Mouse (Mus musculus): ENCODE measurements around the gene Edn3. TPM values are rescaled to one million over a fixed set of nuclear protein-coding genes. Genes with fewer than 3 reads are reported as not detected.

The Edn3 gene
- not detected in 2 replicates for total RNA-seq (2012; rRNA removed)
- not detected in 2 replicates for total RNA-seq (2014; rRNA removed)
- not detected in 2 replicates for polyA plus RNA-seq (2012; ENCODE audit: insufficient read length, low read depth)

GRCm38 (mm10) chr2:174760479-174761121 is at the start of gene Edn3:
Gene Edn3 (plus strand): TSS chr2:174760619.
- H3K4me3 ChIP-seq (replicated peaks in 1 of 3; ENCODE audit: low read depth in 2 of 3, low read length in 2 of 3, poor library complexity in 1 of 3): no peak within 1 kb of the TSS
- no peaks in the 10 kb centered on the region for H3K79me2 ChIP-seq (replicated peaks; ENCODE audit: control insufficient read depth, extremely low read depth, insufficient read depth, poor library complexity, severe bottlenecking)
- peak within 1 kb of the TSS; percentile 74 for H3K4me2 ChIP-seq (ENCODE audit: insufficient read depth, low read depth, poor library complexity, severe bottlenecking)
- peaks cover 45% of the 10 kb centered on the region for H3K27me3 ChIP-seq (replicated peaks)
- H3K27ac ChIP-seq (ENCODE audit: insufficient read depth, low read depth): no peak within 1 kb of the TSS
- no peak for TF ChIP-seq NELFE (IDR thresholded peaks at IDR 0.05; ENCODE audit: low read depth, low read length)
- TF ChIP-seq RCOR1 (conservative IDR thresholded peaks at IDR 0.05; ENCODE audit: low read depth, low read length): no peak
- TF ChIP-seq UBTF (IDR thresholded peaks at IDR 0.05; ENCODE audit: low read depth, low read length): peak; percentile 94
- no peaks in the 10 kb centered on the region for H3K9me3 ChIP-seq (replicated peaks; ENCODE audit: low read length)
- no peak for DNase-seq (ENCODE audit: extremely low read depth)
- dilution Hi-C loops (cut with MboI; ENCODE audit: extremely low pct_ligation_motif_present, extremely low pct_unique_long_range_greater_than_20kb, low sequenced_read_pairs): no loop called here
- in situ Hi-C loops (cut with MboI; ENCODE audit: low pct_ligation_motif_present, low pct_unique_long_range_greater_than_20kb, low sequenced_read_pairs): no loop called here
- H3K4me1 ChIP-seq (ENCODE audit: control insufficient read depth in 1 of 2, insufficient read depth in 2 of 2): peaks cover 17 to 26% of the 10 kb centered on the region in 2 experiments
- no peak within 1 kb of the TSS for H3K9ac ChIP-seq (ENCODE audit: insufficient read depth, low read depth)
- no peaks in the 10 kb centered on the region for H3K36me3 ChIP-seq (replicated peaks in 1 of 2; ENCODE audit: control insufficient read depth in 1 of 2, insufficient read depth in 1 of 2, low read length in 1 of 2)

DNA sequence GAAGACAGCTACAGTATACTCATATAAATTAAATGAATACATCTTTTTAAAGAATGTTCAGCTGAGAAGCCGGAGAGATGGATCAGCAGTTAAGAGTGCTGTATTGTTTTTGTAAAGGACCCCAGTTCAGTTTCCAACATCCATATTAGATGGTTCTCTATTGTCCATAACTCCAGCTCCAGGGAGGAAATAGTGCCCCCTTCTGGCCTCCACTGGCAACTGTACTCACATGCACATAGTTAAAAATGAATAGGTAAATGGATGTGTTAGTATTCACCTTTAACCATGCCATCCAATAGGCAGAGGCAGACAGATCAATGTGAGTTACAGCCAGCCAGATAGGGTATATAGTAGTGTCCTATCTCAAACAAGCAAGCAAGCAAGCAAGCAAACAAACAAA is 48.4 kb upstream of the Edn3 start:
- Histone ChIP-seq H3K9me3 (replicated peaks; ENCODE audit: low read length) (no peaks in the 10 kb centered on the region), H3K27me3 (replicated peaks) (no peaks in the 10 kb centered on the region), H3K27ac (ENCODE audit: insufficient read depth, low read depth) (no peak overlapping the region), H3K4me3 (replicated peaks in 1 of 3; ENCODE audit: low read depth in 2 of 3, low read length in 2 of 3, poor library complexity in 1 of 3) (no peak overlapping the region), H3K79me2 (replicated peaks; ENCODE audit: control insufficient read depth, extremely low read depth, insufficient read depth, poor library complexity, severe bottlenecking) (no peaks in the 10 kb centered on the region), H3K36me3 (replicated peaks in 1 of 2; ENCODE audit: control insufficient read depth in 1 of 2, insufficient read depth in 1 of 2, low read length in 1 of 2) (peaks cover 0 to 3% of the 10 kb centered on the region in 2 experiments), H3K4me1 (ENCODE audit: control insufficient read depth in 1 of 2, insufficient read depth in 2 of 2) (peaks cover 9 to 12% of the 10 kb centered on the region in 2 experiments), H3K9ac (ENCODE audit: insufficient read depth, low read depth) (no peak overlapping the region), H3K4me2 (ENCODE audit: insufficient read depth, low read depth, poor library complexity, severe bottlenecking) (no peak overlapping the region)
- in situ Hi-C loops (cut with MboI; ENCODE audit: low pct_ligation_motif_present, low pct_unique_long_range_greater_than_20kb, low sequenced_read_pairs): no loop called here
- no peak for DNase-seq (ENCODE audit: extremely low read depth)
- dilution Hi-C loops (cut with MboI; ENCODE audit: extremely low pct_ligation_motif_present, extremely low pct_unique_long_range_greater_than_20kb, low sequenced_read_pairs): no loop called here
- no peak for TF ChIP-seq IRF4 (IDR thresholded peaks at IDR 0.05; ENCODE audit: low read depth, low read length)
- no peak for TF ChIP-seq KAT2A (IDR thresholded peaks at IDR 0.05; ENCODE audit: insufficient replicate concordance, low read length)
- TF ChIP-seq CTCF (conservative IDR thresholded peaks at IDR 0.05 in 1 of 2, IDR thresholded peaks at IDR 0.05 in 1 of 2; ENCODE audit: low read depth in 2 of 2, low read length in 2 of 2): peak in 1 of 2 experiments; percentile 34; a peak in 2 of 4 replicates
- TF ChIP-seq SMC3 (IDR thresholded peaks at IDR 0.05; ENCODE audit: low read depth, low read length): no peak

- DNase-seq (ENCODE audit: extremely low read depth): no peak
- peaks cover 0 to 4% of the 10 kb centered on the region in 2 experiments; a peak in 1 of 4 replicates for H3K4me1 ChIP-seq (ENCODE audit: control insufficient read depth in 1 of 2, insufficient read depth in 2 of 2)
- no peaks in the 10 kb centered on the region for H3K27me3 ChIP-seq (replicated peaks)
- H3K9ac ChIP-seq (ENCODE audit: insufficient read depth, low read depth): no peak overlapping the region
- H3K79me2 ChIP-seq (replicated peaks; ENCODE audit: control insufficient read depth, extremely low read depth, insufficient read depth, poor library complexity, severe bottlenecking): no peaks in the 10 kb centered on the region
- in situ Hi-C loops (cut with MboI; ENCODE audit: low pct_ligation_motif_present, low pct_unique_long_range_greater_than_20kb, low sequenced_read_pairs): no loop called here
- dilution Hi-C loops (cut with MboI; ENCODE audit: extremely low pct_ligation_motif_present, extremely low pct_unique_long_range_greater_than_20kb, low sequenced_read_pairs): no loop called here
- TF ChIP-seq SMC3 (IDR thresholded peaks at IDR 0.05; ENCODE audit: low read depth, low read length) (no peak), NRF1 (IDR thresholded peaks at IDR 0.05; ENCODE audit: low read depth, low read length) (no peak), JUND (conservative IDR thresholded peaks at IDR 0.05; ENCODE audit: low read depth, low read length) (no peak), PAX5 (IDR thresholded peaks at IDR 0.05; ENCODE audit: low read length) (no peak), MEF2A (IDR thresholded peaks at IDR 0.05; ENCODE audit: borderline replicate concordance, low read depth, low read length) (no peak), ZMIZ1 (IDR thresholded peaks at IDR 0.05; ENCODE audit: low read depth, low read length) (no peak), MAZ (IDR thresholded peaks at IDR 0.05; ENCODE audit: low read depth, low read length) (no peak), POLR2A (IDR thresholded peaks at IDR 0.05; ENCODE audit: low read depth, low read length) (no peak), USF1 (IDR thresholded peaks at IDR 0.05; ENCODE audit: low read depth, low read length) (no peak), UBTF (IDR thresholded peaks at IDR 0.05; ENCODE audit: low read depth, low read length) (no peak), HCFC1 (IDR thresholded peaks at IDR 0.05; ENCODE audit: low read depth, low read length) (no peak), CHD2 (IDR thresholded peaks at IDR 0.05; ENCODE audit: low read length) (no peak), ETS1 (conservative IDR thresholded peaks at IDR 0.05; ENCODE audit: low read depth, low read length) (no peak), RCOR1 (conservative IDR thresholded peaks at IDR 0.05; ENCODE audit: low read depth, low read length) (no peak)
- no peak overlapping the region for H3K27ac ChIP-seq (ENCODE audit: insufficient read depth, low read depth)
- H3K4me2 ChIP-seq (ENCODE audit: insufficient read depth, low read depth, poor library complexity, severe bottlenecking): no peak overlapping the region
- no peaks in the 10 kb centered on the region for H3K9me3 ChIP-seq (replicated peaks; ENCODE audit: low read length)
- H3K36me3 ChIP-seq (replicated peaks in 1 of 2; ENCODE audit: control insufficient read depth in 1 of 2, insufficient read depth in 1 of 2, low read length in 1 of 2): no peaks in the 10 kb centered on the region
- H3K4me3 ChIP-seq (replicated peaks in 1 of 3; ENCODE audit: low read depth in 2 of 3, low read length in 2 of 3, poor library complexity in 1 of 3): peak overlapping the region in 1 of 3 experiments; percentile 3
These were observed 44.5 kb upstream of the Edn3 start for GRCm38 (mm10) chr2:174715938-174716337.
